Mouse (Mus musculus): Measurements from ENCODE around the gene Foxl2.

Gene Foxl2

GRCm38 (mm10) chr9:98961591-98962477 is 6.7 kb downstream of the Foxl2 start:
- DNase-seq (ENCODE audit: low spot score in 2 of 2): no peak

GRCm38 (mm10) chr9:98962478-98963142 is 7.5 kb downstream of the Foxl2 start:
- no peak for DNase-seq (ENCODE audit: low spot score in 2 of 2)

- no peak for DNase-seq (ENCODE audit: low spot score in 2 of 2)
Measured at GRCm38 (mm10) chr9:98963661-98964060, 8.6 kb downstream of the Foxl2 start.

GRCm38 (mm10) chr9:98965084-98965483 is 10.0 kb downstream of the Foxl2 start:
- peak in 1 of 2 experiments; percentile 22 for DNase-seq (ENCODE audit: low spot score in 2 of 2)

- DNase-seq (ENCODE audit: low spot score in 2 of 2): no peak
Measured at GRCm38 (mm10) chr9:98973101-98973521, 18.0 kb downstream of the Foxl2 start.

- no peak for DNase-seq (ENCODE audit: low spot score in 2 of 2)
Measured at GRCm38 (mm10) chr9:98973561-98973960, 18.5 kb downstream of the Foxl2 start.

GRCm38 (mm10) chr9:98974898-98975297 is 19.8 kb downstream of the Foxl2 start:
- no peak for DNase-seq (ENCODE audit: low spot score in 2 of 2)

GRCm38 (mm10) chr9:98976081-98976480 is 21.0 kb downstream of the Foxl2 start:
- DNase-seq (ENCODE audit: low spot score in 2 of 2): no peak

- DNase-seq (ENCODE audit: low spot score in 2 of 2): no peak
Measured at GRCm38 (mm10) chr9:98976520-98976919, 21.4 kb downstream of the Foxl2 start.

GRCm38 (mm10) chr9:98979431-98980416 is 24.6 kb downstream of the Foxl2 start:
- DNase-seq (ENCODE audit: low spot score in 2 of 2): peak; percentile 72 to 93

- peak; percentile 99 to 100 for DNase-seq (ENCODE audit: low spot score in 2 of 2)
Measured at GRCm38 (mm10) chr9:98985800-98986475, 30.9 kb downstream of the Foxl2 start, which contains the start of gene Faim. Gene Faim (plus strand): TSS chr9:98986373.

GRCm38 (mm10) chr9:98986476-98987096 is 31.5 kb downstream of the Foxl2 start:
- DNase-seq (ENCODE audit: low spot score in 2 of 2): no peak

- DNase-seq (ENCODE audit: low spot score in 2 of 2): no peak
Measured at GRCm38 (mm10) chr9:98987131-98987530, 32.0 kb downstream of the Foxl2 start.

GRCm38 (mm10) chr9:98994103-98994502 is 39.0 kb downstream of the Foxl2 start:
- no peak for DNase-seq (ENCODE audit: low spot score in 2 of 2)

GRCm38 (mm10) chr9:98999881-99000339 is 44.8 kb downstream of the Foxl2 start:
- no peak for DNase-seq (ENCODE audit: low spot score in 2 of 2)

- DNase-seq (ENCODE audit: low spot score in 2 of 2): no peak
Measured at GRCm38 (mm10) chr9:99001326-99001725, 46.2 kb downstream of the Foxl2 start.
